Mouse (Mus musculus) brain, embryonic 14.5 days (tissue): ENCODE data around the gene Col1a2.

ENCODE experiments used
- CTCF ChIP-seq: fragments of 200-500 bp; IDR thresholded peaks from 2 replicates; pipeline ENCODE4 v1.5.1; 2012; ENCODE audit warnings: inconsistent platforms, mild to moderate bottlenecking, moderate library complexity, borderline replicate concordance; ENCODE audit not compliant: insufficient read depth, insufficient read length; ENCODE audit errors: extremely low read depth
- POLR2A ChIP-seq: fragments of 200-500 bp; IDR thresholded peaks from 2 replicates; pipeline ENCODE4 v1.6.1; 2012; ENCODE audit warnings: mild to moderate bottlenecking, inconsistent platforms, borderline replicate concordance; ENCODE audit not compliant: poor library complexity, insufficient read depth, insufficient read length, severe bottlenecking; ENCODE audit errors: extremely low read depth

DNA sequence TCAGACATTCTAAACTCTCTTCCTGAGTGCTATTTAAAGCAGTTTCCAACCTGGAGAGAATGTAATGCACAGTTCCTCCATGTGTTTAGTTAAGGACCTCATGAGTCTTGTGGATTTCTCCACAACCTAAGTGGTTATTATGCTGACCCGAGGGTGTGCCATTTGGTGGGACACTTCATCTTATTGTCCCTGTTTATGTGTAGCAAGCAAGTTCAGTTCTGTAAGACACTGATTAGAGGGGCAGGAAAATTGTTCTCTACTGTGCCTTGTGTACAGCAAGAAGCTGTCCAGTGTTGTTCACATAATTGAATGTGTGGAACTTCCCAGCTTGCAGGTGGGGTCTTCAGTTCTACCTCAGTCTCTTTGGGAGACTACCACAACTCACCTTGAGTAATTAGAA, 15.6 kb upstream of the Col1a2 start:
- TF ChIP-seq CTCF (no peak), POLR2A (no peak)
